Mouse (Mus musculus) liver, adult 2 months (tissue): ENCODE measurements at regions not wholly inside any gene's neighbourhood (a gene's known extent, or its start where the extent isn't known, plus 50 kb on each side); places are given as distances from the start of the nearest gene placed in this dataset.

Source experiments
- CTCF ChIP-seq: fragments of 200-500 bp; IDR thresholded peaks from 2 replicates; pipeline ENCODE4 v1.5.1; 2011; ENCODE audit warnings: low read depth, low read length, control low read depth
- POLR2A ChIP-seq: fragments of 200-500 bp; IDR thresholded peaks from 2 replicates; pipeline ENCODE4 v1.6.1; 2011; ENCODE audit warnings: low read length, control low read depth; ENCODE audit not compliant: insufficient read depth; ENCODE audit errors: extremely low read depth

DNA sequence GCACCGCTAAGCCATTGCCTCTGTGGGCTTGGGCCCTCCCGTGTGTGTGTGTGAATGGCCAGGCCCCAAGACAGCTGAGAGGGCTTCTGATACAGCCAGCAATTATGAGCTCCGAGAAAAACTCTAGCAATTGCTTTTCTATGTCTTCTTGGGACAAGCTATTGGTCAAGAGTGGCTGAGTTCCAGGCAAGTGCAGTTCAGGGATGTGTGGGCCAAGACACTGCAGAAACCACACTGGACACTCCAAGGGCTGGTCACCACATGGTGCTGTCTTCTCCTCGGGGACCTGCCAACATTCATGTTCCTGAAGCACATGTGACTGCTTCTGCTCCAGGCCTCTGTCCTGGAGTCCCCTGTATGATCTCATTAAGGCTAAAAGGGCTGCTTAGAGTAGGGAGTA is 94.7 kb downstream of the Bms1 start:
- no peak for TF ChIP-seq POLR2A
- TF ChIP-seq CTCF: no peak
